Mouse (Mus musculus) megakaryocyte-erythroid progenitor cell, adult 5-6 weeks (primary cell): ENCODE data around the gene Nr1h3. TPM values are rescaled to one million over a fixed set of nuclear protein-coding genes. Genes with fewer than 3 reads are reported as not detected.
"Not testable (repeated sequence)": the region's sequence is repeated elsewhere in the genome, so short reads cannot be mapped to it uniquely, and the experiment has no call there.

Source experiments
- ATAC-seq: replicated peaks from 2 replicates; pipeline ENCODE4 v1.8.0; 2016; ENCODE audit warnings: mild to moderate bottlenecking, inconsistent platforms; ENCODE audit not compliant: severe bottlenecking, poor library complexity, low FRiP score, low TSS enrichment
- total RNA-seq, 2 experiments: library from RNA; stranded (forward) in 1 of 2; stranded (reverse) in 1 of 2; fragments of 200-1000, 215-1000 nt in 1 of 2; fragments of >200 nt in 1 of 2; fragmentation: Nextera tagmentation in 1 of 2; gene quantifications; 2 replicates each; pipeline ENCODE4 v1.2.3; 2014 to 2017

Gene Nr1h3
- total RNA-seq (2014; fragmentation: Nextera tagmentation) (1.5 TPM in 1 of 2 replicates, not detected in the other), total RNA-seq (2017) (not detected in 2 replicates)

DNA sequence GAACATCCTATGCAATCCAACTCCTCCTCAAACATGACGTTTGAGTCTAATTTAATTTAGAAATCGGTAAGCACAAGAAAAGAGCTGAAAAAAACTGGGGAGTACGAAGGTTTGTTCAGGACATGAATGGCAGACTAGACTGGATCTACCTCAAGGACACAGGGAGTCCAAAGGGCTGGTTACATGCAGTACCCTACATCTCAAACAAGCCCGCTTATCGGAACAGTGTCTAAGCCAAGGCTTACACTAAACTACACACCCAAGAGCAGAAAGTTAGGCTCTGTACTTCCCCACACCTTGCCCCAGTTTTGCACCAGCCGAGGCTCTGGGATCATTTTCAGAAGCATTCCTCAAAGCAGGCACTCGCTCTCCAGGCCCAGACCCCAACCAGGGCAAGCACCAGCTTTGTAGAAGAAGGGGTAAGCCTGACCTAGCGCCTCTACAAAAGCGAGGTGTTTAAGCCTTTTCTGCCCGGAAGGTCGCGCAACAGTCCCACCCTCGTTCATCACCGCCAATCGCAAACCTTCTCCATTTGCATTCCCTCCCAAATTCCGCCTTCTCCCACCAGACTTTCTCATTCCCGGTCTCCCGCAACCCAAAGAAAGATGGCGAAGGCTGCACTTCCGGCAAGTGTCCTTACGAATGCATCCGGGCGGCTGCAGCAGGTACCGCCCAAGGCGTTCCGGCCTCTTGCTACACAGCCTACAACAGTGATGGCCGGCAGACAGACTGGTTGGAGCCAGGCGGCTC, at the start of gene Nr1h3, which contains the start of gene Acp2:
Gene Nr1h3, minus strand, starts transcription at position 613 of the 750 bp plus-strand sequence.
Gene Acp2, plus strand, starts transcription at position 664 of the 750 bp plus-strand sequence.
- ATAC-seq, result peak; percentile 88

DNA sequence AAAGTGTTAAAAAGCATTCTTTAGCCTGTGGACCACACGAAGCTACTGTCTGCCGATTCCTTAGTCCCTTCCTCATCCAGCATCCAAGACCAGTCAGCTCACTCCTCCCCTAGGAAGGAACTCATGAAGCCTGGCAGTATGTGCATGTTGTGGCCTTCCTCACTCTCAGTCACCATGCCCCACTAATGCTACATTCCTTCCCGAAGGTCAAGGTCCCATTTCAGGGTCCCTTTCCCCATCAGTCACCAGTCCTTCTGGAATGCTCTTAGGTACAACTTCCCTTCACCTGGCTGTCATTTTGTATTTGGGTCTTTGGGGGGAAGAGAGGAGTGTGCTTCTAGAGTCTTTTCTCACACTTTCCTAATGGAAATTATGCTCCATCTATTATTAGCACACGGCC, 49.4 kb upstream of the Nr1h3 start:
- no peak for ATAC-seq

DNA sequence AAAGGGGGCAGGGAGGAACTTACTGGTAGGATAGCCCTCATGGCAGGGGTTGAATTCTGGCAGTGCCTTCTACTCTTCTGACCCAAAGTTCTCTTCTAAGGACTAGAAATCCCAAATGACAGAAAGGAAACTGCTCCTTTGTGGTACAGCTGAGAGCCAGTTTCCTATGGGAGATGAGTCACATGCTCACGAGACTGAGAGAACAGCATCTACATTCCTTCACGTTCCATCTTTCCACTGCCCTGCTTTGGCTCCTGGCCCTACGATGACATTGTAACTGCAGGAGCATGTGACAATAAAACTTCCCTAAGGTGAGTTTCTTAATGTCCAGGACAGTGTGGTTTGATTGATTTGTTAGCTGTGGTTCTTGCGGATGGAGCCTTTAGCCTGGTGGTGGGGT, 45.7 kb upstream of the Nr1h3 start:
- ATAC-seq, result no peak

DNA sequence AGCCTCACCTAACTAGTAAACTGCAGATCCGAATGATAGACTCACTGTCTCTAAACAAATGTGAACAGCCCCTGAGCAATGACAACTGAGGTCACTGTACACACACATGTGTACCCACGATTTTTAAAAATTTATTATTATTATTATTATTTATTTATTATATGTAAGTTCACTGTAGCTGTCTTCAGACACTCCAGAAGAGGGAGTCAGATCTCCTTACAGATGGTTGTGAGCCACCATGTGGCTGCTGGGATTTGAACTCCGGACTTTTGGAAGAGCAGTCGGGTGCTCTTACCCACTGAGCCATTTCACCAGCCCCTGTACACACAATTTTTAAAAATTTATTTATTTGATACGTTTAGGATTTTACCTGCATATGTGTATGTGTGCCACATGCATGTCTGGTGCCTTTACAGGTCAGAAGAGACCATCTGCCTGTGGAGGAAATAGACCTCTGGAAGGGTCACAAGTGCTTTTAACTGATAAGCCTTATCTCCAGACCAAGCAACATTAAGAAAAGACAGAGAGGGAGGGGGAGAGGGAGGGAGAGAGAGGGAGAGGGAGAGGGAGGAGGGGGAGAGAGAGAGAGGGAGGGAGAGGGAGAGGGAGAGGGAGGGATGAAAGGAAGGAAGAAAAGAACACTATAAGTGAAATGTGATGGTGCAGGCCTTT, 42.1 kb upstream of the Nr1h3 start:
- peak; percentile 84 for ATAC-seq

DNA sequence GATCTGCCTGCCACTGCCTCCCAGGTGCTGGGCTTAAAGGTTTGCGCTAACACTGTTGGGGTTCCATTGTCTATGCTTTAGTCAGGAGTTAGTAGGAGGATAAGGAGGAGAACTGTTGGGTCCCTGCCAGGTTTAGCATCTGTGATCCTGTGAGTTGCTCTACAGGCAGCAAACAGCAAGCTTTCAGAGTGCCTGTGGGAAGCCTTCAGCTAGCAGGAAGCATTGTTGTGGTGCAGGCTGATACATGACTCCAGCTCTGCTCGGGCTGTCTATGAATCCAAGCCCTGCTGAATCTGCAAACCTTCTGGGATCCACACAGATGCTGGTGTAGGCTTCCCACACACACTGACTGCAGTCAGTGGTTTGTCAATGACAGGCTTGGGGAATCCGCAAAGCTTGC, 40.8 kb upstream of the Nr1h3 start:
- ATAC-seq, result peak; percentile 49; the same call in 1 of the 2 replicates

DNA sequence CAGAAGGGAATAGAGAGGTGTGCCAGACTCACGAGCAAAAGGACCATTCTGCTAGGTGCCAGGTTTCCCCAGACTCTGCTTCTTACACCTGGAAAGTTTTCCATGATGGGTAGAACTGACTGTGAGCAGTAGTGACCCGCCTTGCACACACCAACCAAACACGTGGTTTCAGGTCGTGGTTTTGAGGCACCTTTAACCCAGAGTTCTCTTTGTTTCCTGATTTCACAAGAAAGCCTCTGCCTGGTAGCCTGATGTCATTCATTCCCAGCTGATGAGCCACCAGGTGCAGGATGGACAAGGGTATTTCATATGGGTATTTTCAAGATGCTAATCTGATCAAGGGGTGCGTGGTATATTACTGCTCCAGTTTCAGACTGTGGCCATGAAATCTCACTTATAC, 39.9 kb upstream of the Nr1h3 start:
- ATAC-seq, result no peak

DNA sequence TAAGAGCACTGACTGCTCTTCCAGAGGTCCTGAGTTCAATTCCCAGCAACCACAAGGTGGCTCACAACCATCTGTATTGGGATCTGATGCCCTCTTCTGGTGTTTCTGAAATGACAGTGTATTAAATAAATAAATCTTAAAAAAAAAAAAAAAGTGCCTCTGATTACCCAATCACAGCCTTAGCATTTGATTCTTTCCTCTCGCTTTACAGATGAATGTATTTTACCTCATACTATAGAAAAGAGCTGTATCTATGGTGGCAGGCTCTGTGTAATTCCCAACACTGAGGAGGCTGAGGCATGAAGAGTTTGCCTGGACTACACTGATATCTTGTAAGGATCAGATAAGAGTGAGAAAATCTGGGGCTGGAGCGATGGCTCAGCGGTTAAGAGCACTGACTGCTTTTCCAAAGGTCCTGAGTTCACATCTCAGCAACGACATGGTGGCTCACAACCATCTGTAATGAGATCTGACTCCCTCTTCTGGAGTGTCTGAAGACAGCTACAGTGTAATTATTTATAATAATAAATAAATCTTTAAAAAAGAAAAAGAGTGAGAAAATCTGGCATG, 35.0 kb upstream of the Nr1h3 start:
- ATAC-seq, result not testable (repeated sequence)

DNA sequence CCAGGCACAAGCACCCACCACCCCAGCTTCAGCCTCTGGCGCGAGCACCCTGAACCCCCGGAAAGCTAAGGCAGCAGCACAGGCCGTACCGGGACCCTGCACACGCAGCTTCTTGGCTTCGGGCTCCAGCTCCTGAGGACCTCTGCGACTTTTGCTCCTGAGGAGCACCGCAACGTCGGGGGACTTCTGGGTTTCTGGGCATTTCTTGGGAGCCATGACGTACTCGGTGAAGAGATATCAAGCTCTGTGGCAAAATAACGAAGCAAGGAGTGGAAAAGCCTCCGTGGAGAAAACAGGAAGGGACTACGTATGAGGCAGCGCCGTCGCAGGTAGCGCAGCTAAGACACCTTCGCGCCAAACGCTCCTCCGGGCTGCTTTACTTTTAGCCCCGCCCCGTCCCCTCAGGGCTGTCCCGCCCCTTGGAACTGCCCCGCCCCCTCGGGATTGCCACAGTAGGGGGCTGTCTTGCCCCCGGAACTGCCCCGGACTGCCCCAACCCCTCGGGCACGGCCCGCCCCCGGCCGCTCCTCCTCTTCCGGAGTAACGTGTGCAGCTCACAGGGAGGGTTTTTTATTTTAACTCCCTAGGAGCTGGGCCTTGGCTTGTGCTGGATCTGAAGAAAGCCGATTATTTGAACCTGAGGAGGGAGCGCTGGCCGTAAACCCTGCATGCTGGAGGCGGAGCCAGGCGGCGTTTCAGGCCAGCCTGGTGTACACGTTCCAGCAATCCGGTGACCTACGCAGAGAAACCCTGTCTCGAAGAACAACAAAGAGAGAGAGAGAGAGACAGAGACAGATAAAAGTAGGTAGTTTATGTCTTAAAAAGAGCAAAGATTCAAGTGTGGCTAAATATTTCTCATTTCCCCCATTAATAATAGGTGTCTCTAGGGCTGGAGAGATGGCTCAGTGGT, 34.2 kb upstream of the Nr1h3 start, which contains the start of gene Ddb2:
Gene Ddb2, minus strand, starts transcription at position 382 of the 910 bp plus-strand sequence.
- peak; percentile 98 for ATAC-seq

DNA sequence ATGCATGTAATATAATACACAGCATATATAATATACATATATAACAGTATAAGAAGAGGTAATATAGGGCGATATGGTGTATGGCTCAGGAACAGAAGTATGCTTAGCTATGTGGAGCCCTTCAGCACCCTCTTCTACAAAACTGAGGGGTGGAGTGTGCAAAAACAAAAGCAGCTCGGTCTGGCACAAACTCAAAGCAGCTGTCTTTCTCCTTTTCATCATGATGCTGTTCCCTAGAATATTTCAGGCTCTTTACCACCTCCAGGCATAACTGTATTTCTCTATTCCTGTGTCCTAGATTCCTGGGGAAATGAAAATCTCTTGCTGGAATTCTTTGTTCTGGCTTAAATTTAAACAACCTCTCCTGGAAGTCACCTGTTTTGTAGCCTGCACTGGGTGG, 27.1 kb upstream of the Nr1h3 start:
- ATAC-seq, result no peak

DNA sequence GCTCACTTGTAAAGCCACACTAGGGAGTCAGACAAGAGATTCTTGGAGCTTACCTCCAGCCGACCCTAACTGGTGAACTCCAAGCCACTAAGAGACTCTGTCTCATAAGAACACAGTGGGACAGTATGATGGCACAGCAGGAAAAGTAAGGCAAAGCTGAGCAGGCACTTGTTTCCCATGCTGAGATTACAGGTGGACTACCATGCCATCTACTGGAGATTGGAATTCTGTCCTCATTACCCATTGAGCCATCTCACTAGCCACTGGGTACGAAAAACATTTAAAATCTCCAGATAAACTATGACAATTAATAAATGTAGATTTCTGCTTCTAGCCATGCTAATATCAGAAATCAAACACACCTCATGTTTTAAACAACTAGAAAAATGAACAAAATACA, 21.0 kb upstream of the Nr1h3 start:
- no peak for ATAC-seq

DNA sequence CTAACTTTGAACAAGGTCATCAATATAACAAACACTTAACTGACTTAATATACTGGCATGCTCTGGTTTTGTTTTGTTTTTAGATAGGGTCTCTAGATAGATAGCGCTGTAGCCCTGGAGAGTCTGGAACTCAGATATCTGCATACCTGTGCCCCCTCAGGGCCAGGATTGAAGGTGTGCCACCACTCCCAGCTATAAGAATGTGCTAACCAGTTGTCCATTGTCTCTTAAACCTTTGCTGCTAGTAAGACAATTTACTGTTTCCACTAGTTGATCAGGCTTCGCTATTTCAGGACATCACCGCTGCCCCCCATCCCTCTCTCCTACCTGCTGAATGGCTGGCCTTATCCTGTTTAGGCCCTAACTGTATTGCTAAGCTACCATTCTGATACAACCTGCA, 17.9 kb upstream of the Nr1h3 start:
- no peak for ATAC-seq

DNA sequence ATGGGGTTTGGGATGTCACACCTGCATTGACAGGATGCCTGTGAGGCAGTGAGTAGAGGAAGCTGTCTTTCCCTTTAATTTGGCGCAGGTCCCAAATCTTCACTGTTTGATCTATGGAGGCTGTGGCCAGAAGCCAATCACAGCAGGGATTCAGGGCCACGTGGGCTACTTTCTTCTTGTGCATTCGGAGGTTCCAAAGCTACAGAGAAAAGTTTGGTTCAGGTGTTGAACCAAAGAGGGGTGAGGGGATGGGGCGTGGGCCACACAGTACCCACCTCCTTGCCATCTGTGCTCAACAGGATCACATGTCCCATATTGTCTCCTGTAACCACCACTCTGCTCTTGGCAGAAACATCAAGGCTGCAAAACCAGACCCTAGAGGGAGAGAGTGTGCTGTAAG, 14.4 kb upstream of the Nr1h3 start:
- ATAC-seq, result no peak

DNA sequence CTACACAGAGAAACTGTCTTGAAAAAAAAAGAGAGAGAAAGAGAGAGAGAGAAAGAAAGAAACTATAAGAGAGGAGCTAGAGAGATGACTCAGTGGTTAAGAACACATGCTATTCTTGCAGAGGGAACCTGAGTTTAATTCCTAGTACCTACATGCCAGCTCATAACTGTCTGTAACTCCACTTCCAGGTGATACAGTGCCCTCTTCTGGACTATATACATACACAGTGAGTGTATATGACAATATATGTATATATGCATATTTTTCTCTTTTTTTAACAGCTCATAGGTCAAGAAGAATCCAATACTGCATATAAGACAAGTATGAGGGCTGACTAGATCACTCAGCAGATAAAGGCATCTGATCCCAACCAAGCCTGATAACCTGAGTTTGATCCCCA, 10.7 kb upstream of the Nr1h3 start:
- ATAC-seq, result no peak

DNA sequence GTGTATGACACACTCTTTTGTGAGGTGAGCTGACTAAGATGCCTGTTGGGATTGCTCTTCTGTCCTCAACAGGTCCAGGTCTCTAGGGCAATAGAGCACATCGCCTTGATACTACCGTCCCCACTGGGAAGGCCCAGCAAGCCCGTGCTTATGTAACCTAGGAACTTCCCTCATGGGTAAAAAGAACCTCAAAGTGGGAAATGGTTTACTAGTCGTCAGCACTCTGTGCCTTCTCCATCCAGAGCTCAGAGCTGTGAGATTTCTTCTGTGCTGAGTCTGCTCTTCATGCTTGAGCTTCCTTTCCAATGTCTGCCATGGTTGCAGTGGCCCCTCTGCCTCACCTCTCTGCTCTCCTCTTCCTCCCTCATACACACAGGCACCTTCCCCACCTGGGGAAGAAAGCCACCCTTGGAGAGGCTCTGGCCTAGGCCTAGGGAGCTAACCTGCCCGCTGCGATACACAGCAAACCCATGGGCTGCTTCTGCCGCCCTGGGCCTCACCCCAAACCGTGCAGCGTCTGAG, 3.7 kb upstream of the Nr1h3 start:
- no peak for ATAC-seq

DNA sequence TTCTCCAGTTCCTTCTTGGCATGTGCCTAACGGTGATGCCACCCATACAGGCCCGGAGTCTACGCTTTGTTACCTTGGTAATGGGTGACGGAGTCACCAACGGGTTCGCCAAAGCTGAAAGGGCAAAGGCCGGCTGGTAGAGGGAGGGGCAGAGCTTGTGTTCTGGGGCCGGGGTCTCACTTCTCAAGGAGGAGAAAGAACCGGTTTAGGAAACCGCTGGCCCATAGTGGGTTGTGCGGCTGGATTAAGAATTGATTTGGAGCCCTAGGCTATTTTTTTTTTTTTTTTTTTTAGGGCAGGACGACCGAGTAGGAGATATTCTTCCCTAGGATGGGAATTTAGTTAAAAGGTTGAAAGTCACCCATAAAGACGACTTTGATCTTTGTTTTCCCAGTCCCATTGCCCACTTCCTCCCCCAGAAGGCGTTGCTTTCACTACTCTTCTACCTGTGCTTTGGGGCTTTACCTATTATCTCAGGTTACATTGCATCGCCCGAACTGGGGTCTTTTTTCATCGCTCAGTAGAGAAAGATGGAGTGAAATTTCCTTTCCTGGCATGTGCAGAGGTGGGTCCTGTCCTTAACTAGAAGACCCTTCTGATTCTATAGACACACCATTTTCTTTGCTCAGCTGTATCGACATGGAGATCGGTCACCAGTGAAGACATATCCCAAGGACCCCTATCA, 480 bp upstream of the Nr1h3 start:
- no peak; the same call in 1 of the 2 replicates for ATAC-seq

DNA sequence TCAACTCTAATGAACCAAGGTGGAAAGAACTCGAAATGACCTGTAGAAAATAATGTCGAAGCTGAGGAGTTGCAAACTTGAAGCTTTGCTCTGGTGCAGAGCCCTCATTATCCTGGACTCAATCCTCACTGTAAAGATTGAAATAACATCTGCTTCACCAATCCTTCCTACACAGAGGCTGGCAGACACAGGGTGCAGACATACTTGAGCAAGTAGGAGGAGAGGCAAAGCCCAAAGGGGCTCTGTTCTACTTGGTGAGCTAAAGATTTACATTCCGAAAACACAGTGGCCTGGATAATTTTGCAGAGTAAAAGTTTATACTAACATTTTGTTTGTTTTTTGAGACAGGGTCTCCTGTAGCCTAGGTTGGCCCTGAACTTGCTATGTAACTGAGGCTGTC, 3.7 kb downstream of the Nr1h3 start:
- no peak for ATAC-seq

DNA sequence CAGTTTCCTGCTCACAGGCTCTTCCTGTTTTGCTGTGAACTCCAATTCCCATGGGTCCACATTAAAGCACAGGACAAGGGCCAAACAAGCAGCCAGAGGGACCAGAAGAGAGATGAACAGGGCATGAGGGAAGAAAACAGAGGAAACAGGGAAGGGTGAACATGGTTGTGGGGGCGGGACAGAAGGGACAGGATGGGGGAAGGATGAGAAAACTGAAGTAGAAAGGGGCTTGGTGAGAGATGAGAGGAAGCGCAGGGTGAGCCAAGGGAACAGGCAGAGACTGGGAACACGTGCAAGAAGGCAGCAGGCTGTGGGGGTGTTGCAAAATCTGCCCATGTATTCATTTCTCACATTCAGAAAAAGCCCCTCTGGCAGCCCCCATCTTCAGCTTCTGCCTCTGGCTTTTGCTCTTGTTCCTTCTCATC, 6.0 kb downstream of the Nr1h3 start:
- no peak for ATAC-seq

DNA sequence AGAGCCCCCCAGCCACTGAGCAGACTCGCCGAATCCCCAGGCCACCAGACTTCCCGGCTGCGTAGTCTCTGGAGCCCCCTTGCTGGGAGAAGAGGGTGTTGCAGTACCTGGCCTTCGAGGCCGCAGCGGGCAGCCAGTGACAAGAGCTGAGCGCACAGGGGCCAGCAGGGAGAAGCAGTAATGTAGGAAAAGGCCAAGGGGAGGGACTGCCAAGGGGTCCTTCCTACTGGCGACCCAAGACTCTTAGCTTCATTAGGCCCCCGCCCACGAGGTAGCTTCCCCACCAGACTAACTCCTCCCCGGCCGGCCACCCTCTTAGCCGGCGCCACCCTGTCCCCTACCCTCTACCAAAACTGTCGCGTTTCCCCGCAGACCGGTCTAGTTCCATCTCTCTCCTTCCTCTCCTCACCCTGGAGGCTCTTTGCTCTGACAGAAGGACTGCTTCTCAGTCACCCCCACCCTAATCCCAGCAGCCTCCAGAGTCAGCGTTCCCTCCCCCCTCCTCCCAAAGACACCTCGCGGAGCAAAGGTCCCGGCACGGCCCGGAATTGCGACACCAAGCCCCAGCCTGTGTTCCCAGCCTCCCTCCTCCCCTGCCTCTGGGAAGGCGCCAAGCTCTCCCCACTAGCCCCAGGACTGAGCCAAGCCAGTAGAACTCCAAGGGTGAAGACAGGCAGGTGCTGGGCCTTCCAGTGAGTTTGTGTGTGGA, 7.9 kb downstream of the Nr1h3 start:
- ATAC-seq, result peak; percentile 95
